Mouse (Mus musculus): ENCODE measurements around the gene Poc1a. TPM values are rescaled to one million over a fixed set of nuclear protein-coding genes. Genes with fewer than 3 reads are reported as not detected.

Gene Poc1a
- total and polyA plus RNA-seq, 2 experiments from 2014 or later: 9.8 to 10.8 TPM

GRCm38 (mm10) chr9:106303460-106303960 is 22.6 kb downstream of the Poc1a start:
- H3K9me3 ChIP-seq (ENCODE audit: low read length): no peaks in the 10 kb centered on the region
- no peak for TF ChIP-seq CTCF (IDR thresholded peaks at IDR 0.05; ENCODE audit: low read depth)
- no peaks in the 10 kb centered on the region for H3K36me3 ChIP-seq (ENCODE audit: insufficient read depth, low read length)
- no peak overlapping the region for H3K4me3 ChIP-seq (ENCODE audit: low read length)
- no peak for ATAC-seq
- 90% methylated on average over 6 of the region's 6 CpGs for WGBS
- H3K27ac ChIP-seq: no peak overlapping the region
- no peaks in the 10 kb centered on the region for H3K4me1 ChIP-seq (ENCODE audit: insufficient read depth, low read length)
- DNase-seq (ENCODE audit: low spot score): no peak
- no peak overlapping the region for H3K4me2 ChIP-seq (ENCODE audit: low read depth, low read length)
- H3K9ac ChIP-seq (replicated peaks; ENCODE audit: low read length): no peak overlapping the region
- no peaks in the 10 kb centered on the region for H3K27me3 ChIP-seq (ENCODE audit: insufficient read depth, low read length)

- Histone ChIP-seq H3K27ac (no peak overlapping the region), H3K36me3 (ENCODE audit: insufficient read depth, low read length) (no peaks in the 10 kb centered on the region), H3K9ac (replicated peaks; ENCODE audit: low read length) (no peak overlapping the region), H3K4me1 (ENCODE audit: insufficient read depth, low read length) (no peaks in the 10 kb centered on the region), H3K4me3 (ENCODE audit: low read length) (no peak overlapping the region), H3K4me2 (ENCODE audit: low read depth, low read length) (no peak overlapping the region), H3K9me3 (ENCODE audit: low read length) (no peaks in the 10 kb centered on the region), H3K27me3 (ENCODE audit: insufficient read depth, low read length) (no peaks in the 10 kb centered on the region)
- no peak for TF ChIP-seq CTCF (IDR thresholded peaks at IDR 0.05; ENCODE audit: low read depth)
- 65% methylated on average over 7 of the region's 7 CpGs for WGBS
- DNase-seq (ENCODE audit: low spot score) (no peak), ATAC-seq (no peak)
Measured at GRCm38 (mm10) chr9:106305228-106305627, 24.4 kb downstream of the Poc1a start.

GRCm38 (mm10) chr9:106306662-106307351 is 25.9 kb downstream of the Poc1a start:
- Histone ChIP-seq H3K4me3 (ENCODE audit: low read length) (no peak overlapping the region), H3K4me2 (ENCODE audit: low read depth, low read length) (no peak overlapping the region), H3K27me3 (ENCODE audit: insufficient read depth, low read length) (no peaks in the 10 kb centered on the region), H3K9ac (replicated peaks; ENCODE audit: low read length) (no peak overlapping the region), H3K9me3 (ENCODE audit: low read length) (no peaks in the 10 kb centered on the region), H3K27ac (no peak overlapping the region), H3K36me3 (ENCODE audit: insufficient read depth, low read length) (no peaks in the 10 kb centered on the region), H3K4me1 (ENCODE audit: insufficient read depth, low read length) (no peaks in the 10 kb centered on the region)
- WGBS: 43% methylated on average over 8 of the region's 8 CpGs
- ATAC-seq: peak; percentile 79
- peak; percentile 79 for DNase-seq (ENCODE audit: low spot score)
- peak; percentile 94 for TF ChIP-seq CTCF (IDR thresholded peaks at IDR 0.05; ENCODE audit: low read depth)

GRCm38 (mm10) chr9:106308151-106308550 is 27.3 kb downstream of the Poc1a start:
- WGBS: 90% methylated on average over 5 of the region's 5 CpGs
- Histone ChIP-seq H3K4me2 (ENCODE audit: low read depth, low read length) (no peak overlapping the region), H3K4me3 (ENCODE audit: low read length) (no peak overlapping the region), H3K36me3 (ENCODE audit: insufficient read depth, low read length) (no peaks in the 10 kb centered on the region), H3K27ac (no peak overlapping the region), H3K4me1 (ENCODE audit: insufficient read depth, low read length) (no peaks in the 10 kb centered on the region), H3K9me3 (ENCODE audit: low read length) (no peaks in the 10 kb centered on the region), H3K9ac (replicated peaks; ENCODE audit: low read length) (no peak overlapping the region), H3K27me3 (ENCODE audit: insufficient read depth, low read length) (no peaks in the 10 kb centered on the region)
- ATAC-seq: no peak
- DNase-seq (ENCODE audit: low spot score): no peak
- TF ChIP-seq CTCF (IDR thresholded peaks at IDR 0.05; ENCODE audit: low read depth): no peak

GRCm38 (mm10) chr9:106308555-106308954 is 27.7 kb downstream of the Poc1a start:
- 87% methylated on average over 2 of the region's 2 CpGs for WGBS
- ATAC-seq (no peak), DNase-seq (ENCODE audit: low spot score) (no peak)
- Histone ChIP-seq H3K4me2 (ENCODE audit: low read depth, low read length) (no peak overlapping the region), H3K9ac (replicated peaks; ENCODE audit: low read length) (no peak overlapping the region), H3K27me3 (ENCODE audit: insufficient read depth, low read length) (no peaks in the 10 kb centered on the region), H3K27ac (no peak overlapping the region), H3K36me3 (ENCODE audit: insufficient read depth, low read length) (no peaks in the 10 kb centered on the region), H3K4me1 (ENCODE audit: insufficient read depth, low read length) (no peaks in the 10 kb centered on the region), H3K9me3 (ENCODE audit: low read length) (no peaks in the 10 kb centered on the region), H3K4me3 (ENCODE audit: low read length) (no peak overlapping the region)
- no peak for TF ChIP-seq CTCF (IDR thresholded peaks at IDR 0.05; ENCODE audit: low read depth)

GRCm38 (mm10) chr9:106308983-106309382 is 28.1 kb downstream of the Poc1a start:
- no peak overlapping the region for H3K4me3 ChIP-seq (ENCODE audit: low read length)
- no peak for TF ChIP-seq CTCF (IDR thresholded peaks at IDR 0.05; ENCODE audit: low read depth)
- 84% methylated on average over 5 of the region's 5 CpGs for WGBS
- ATAC-seq: no peak
- no peaks in the 10 kb centered on the region for H3K27me3 ChIP-seq (ENCODE audit: insufficient read depth, low read length)
- no peaks in the 10 kb centered on the region for H3K36me3 ChIP-seq (ENCODE audit: insufficient read depth, low read length)
- no peaks in the 10 kb centered on the region for H3K9me3 ChIP-seq (ENCODE audit: low read length)
- no peaks in the 10 kb centered on the region for H3K4me1 ChIP-seq (ENCODE audit: insufficient read depth, low read length)
- no peak overlapping the region for H3K27ac ChIP-seq
- no peak overlapping the region for H3K4me2 ChIP-seq (ENCODE audit: low read depth, low read length)
- H3K9ac ChIP-seq (replicated peaks; ENCODE audit: low read length): no peak overlapping the region
- no peak for DNase-seq (ENCODE audit: low spot score)

GRCm38 (mm10) chr9:106309859-106310258 is 29.0 kb downstream of the Poc1a start:
- H3K27me3 ChIP-seq (ENCODE audit: insufficient read depth, low read length): no peaks in the 10 kb centered on the region
- no peaks in the 10 kb centered on the region for H3K9me3 ChIP-seq (ENCODE audit: low read length)
- no peak overlapping the region for H3K27ac ChIP-seq
- H3K4me2 ChIP-seq (ENCODE audit: low read depth, low read length): no peak overlapping the region
- H3K4me3 ChIP-seq (ENCODE audit: low read length): no peak overlapping the region
- 83% methylated on average over 3 of the region's 3 CpGs for WGBS
- no peaks in the 10 kb centered on the region for H3K36me3 ChIP-seq (ENCODE audit: insufficient read depth, low read length)
- no peak overlapping the region for H3K9ac ChIP-seq (replicated peaks; ENCODE audit: low read length)
- TF ChIP-seq CTCF (IDR thresholded peaks at IDR 0.05; ENCODE audit: low read depth): no peak
- H3K4me1 ChIP-seq (ENCODE audit: insufficient read depth, low read length): no peaks in the 10 kb centered on the region
- no peak for ATAC-seq
- DNase-seq (ENCODE audit: low spot score): no peak
